Mouse (Mus musculus) hindbrain, postnatal 0 days (tissue): ENCODE results near the gene Nap1l1. TPM values are rescaled to one million over a fixed set of nuclear protein-coding genes. Genes with fewer than 3 reads are reported as not detected.

ENCODE experiments used
- ATAC-seq: fragments of 200-750 bp; cut with Nextera tagmentation; 2 replicates; pipeline ENCODE4 v1.8.0; 2017; ENCODE audit warnings: mild to moderate bottlenecking, moderate TSS enrichment, moderate library complexity
- DNase-seq: peaks from one replicate; pipeline ENCODE4 v3.0.0-alpha.2; 2015; ENCODE audit warnings: low spot score
- H3K27ac ChIP-seq: fragments of 300-500 bp; sonication (generic); 2 replicates; pipeline ENCODE4 v1.5.1; 2014; ENCODE audit warnings: mild to moderate bottlenecking
- H3K27me3 ChIP-seq: fragments of 300-500 bp; sonication (generic); 2 replicates; pipeline ENCODE4 v1.6.1; 2014; ENCODE audit warnings: low read length, mixed read lengths; ENCODE audit not compliant: insufficient read depth
- H3K36me3 ChIP-seq: fragments of 300-500 bp; sonication (generic); 2 replicates; pipeline ENCODE4 v1.6.1; 2014; ENCODE audit warnings: low read length, mixed read lengths; ENCODE audit not compliant: insufficient read depth
- H3K4me1 ChIP-seq: fragments of 300-500 bp; sonication (generic); 2 replicates; pipeline ENCODE4 v1.6.1; 2014; ENCODE audit warnings: antibody characterized with exemption, low read length, mixed read lengths; ENCODE audit not compliant: insufficient read depth
- H3K4me2 ChIP-seq: fragments of 300-500 bp; sonication (generic); 2 replicates; pipeline ENCODE4 v1.6.1; 2014; ENCODE audit warnings: low read depth, mild to moderate bottlenecking, low read length, moderate library complexity, mixed read lengths
- H3K4me3 ChIP-seq: fragments of 300-500 bp; sonication (generic); 2 replicates; pipeline ENCODE4 v1.5.1; 2014; ENCODE audit warnings: low read length
- H3K9ac ChIP-seq: fragments of 300-500 bp; sonication (generic); replicated peaks from 2 replicates; pipeline ENCODE4 v1.6.1; 2014; ENCODE audit warnings: mild to moderate bottlenecking, low read length, moderate library complexity, mixed read lengths
- H3K9me3 ChIP-seq: fragments of 300-500 bp; sonication (generic); 2 replicates; pipeline ENCODE4 v1.6.1; 2016; ENCODE audit warnings: low read length, mixed read lengths
- CTCF ChIP-seq: IDR thresholded peaks from 2 replicates; pipeline ENCODE4 v1.5.1; 2016; ENCODE audit warnings: antibody characterized with exemption, control low read depth, low read depth
- WGBS: fragments of 180-500 bp; shearing (Covaris S2); extraction: QIAGEN DNeasy Blood & Tissue Kit; methylation state at CpG from one replicate; pipeline ENCODE4 v1.1.7; 2014; 5-methylcytosine and 5-hydroxymethylcytosine counted together
- polyA plus RNA-seq: library from polyadenylated mRNA; unstranded; fragments of >200 nt; fragmentation: Nextera tagmentation; extraction: Ambion mirVana; gene quantifications from 2 replicates; pipeline ENCODE4 v1.2.1, GENCODE M21; 2015
- total RNA-seq: library from RNA; depleted of rRNA; stranded (reverse); fragments of >200 nt; gene quantifications from 2 replicates; pipeline ENCODE4 v1.2.3, GENCODE M21; 2014

The Nap1l1 gene
- total and polyA plus RNA-seq, 2 experiments from 2014 or later: 48.7 to 174 TPM

DNA sequence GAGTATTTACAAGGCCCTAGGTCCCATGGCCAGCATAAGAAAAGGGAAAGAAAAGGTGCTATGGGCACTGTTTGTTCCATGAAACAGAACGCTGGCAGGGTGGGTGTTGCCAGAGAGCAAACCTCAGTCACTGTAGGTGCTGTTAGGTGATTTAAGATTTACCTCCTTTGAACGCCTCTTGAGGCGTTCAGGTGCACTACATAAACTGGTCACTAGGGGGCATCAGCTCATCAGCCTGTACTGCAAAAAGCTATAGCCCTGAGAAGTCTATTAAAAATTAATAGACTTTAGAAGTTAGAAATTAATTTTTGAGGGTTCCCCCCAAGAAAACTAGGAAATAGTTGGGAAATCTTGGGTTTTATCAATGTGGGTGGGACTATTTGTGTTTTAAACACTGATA, 30.0 kb downstream of the Nap1l1 start:
- H3K4me1 ChIP-seq: no peaks in the 10 kb centered on the region
- no peak overlapping the region for H3K4me2 ChIP-seq
- peak; percentile 91 for TF ChIP-seq CTCF
- H3K27ac ChIP-seq: no peak overlapping the region
- H3K27me3 ChIP-seq: no peaks in the 10 kb centered on the region
- DNase-seq (peak; percentile 89), ATAC-seq (no peak)
- H3K9ac ChIP-seq: no peak overlapping the region
- H3K9me3 ChIP-seq: no peaks in the 10 kb centered on the region
- WGBS: 1% methylated on average over 3 of the region's 3 CpGs
- no peaks in the 10 kb centered on the region for H3K36me3 ChIP-seq
- H3K4me3 ChIP-seq: no peak overlapping the region

GRCm38 (mm10) chr10:111503716-111504115, 30.7 kb downstream of the Nap1l1 start:
- Histone ChIP-seq H3K4me1 (no peaks in the 10 kb centered on the region), H3K27me3 (no peaks in the 10 kb centered on the region), H3K4me2 (no peak overlapping the region), H3K36me3 (no peaks in the 10 kb centered on the region), H3K4me3 (no peak overlapping the region), H3K27ac (no peak overlapping the region), H3K9ac (no peak overlapping the region), H3K9me3 (no peaks in the 10 kb centered on the region)
- WGBS: 44% methylated on average over 10 of the region's 10 CpGs
- no peak for DNase-seq
- no peak for TF ChIP-seq CTCF
- ATAC-seq: no peak

DNA sequence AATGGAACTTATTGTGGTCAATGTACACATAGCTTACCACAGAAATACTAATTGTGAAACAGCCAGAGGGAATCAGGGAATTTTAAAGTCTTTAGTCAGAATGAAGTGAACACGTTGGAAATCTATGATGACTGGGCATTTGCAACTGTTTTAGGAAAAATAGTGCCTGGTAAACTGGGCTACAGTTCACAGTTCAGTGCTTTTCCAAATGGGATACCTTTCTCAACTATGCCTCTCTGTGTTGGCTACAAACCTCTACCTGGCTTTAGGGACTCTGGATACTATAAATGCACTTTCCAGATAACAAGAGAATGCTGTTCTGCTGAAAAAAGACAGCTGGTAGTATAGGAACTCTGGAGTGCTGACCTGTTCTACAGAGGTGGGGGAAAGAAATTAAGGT, 31.6 kb downstream of the Nap1l1 start:
- H3K9ac ChIP-seq: no peak overlapping the region
- H3K9me3 ChIP-seq: no peaks in the 10 kb centered on the region
- H3K4me3 ChIP-seq: no peak overlapping the region
- no peak for DNase-seq
- ATAC-seq: no peak
- H3K36me3 ChIP-seq: no peaks in the 10 kb centered on the region
- no peak for TF ChIP-seq CTCF
- no peaks in the 10 kb centered on the region for H3K4me1 ChIP-seq
- no peaks in the 10 kb centered on the region for H3K27me3 ChIP-seq
- 78% methylated on average over 1 of the region's 1 CpGs for WGBS
- H3K4me2 ChIP-seq: no peak overlapping the region
- H3K27ac ChIP-seq: no peak overlapping the region

DNA sequence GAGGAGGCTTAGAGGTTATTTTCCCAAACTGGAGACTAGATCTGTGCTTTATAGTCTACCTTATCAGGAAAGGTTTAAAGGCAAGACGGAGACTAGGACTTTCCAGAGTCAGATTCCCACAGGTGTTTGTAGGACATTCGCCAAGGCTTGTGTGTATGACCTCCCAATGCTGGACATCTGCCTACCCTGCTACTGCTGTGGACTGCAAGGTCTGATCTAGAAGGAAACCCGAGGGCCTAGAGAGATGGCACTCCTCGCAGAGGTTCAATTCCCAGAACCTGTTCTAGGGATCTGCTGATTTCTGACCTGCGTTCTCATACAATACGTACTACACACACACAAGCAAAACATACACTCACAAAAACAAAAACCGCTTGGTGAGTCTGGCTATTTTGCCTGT, 32.4 kb downstream of the Nap1l1 start:
- no peaks in the 10 kb centered on the region for H3K9me3 ChIP-seq
- no peaks in the 10 kb centered on the region for H3K36me3 ChIP-seq
- peak overlapping the region; percentile 83 for H3K4me2 ChIP-seq
- no peak for TF ChIP-seq CTCF
- H3K4me3 ChIP-seq: no peak overlapping the region
- no peaks in the 10 kb centered on the region for H3K4me1 ChIP-seq
- ATAC-seq: no peak
- no peak for DNase-seq
- WGBS: 50% methylated on average over 7 of the region's 7 CpGs
- H3K27me3 ChIP-seq: no peaks in the 10 kb centered on the region
- no peak overlapping the region for H3K9ac ChIP-seq
- no peak overlapping the region for H3K27ac ChIP-seq

DNA sequence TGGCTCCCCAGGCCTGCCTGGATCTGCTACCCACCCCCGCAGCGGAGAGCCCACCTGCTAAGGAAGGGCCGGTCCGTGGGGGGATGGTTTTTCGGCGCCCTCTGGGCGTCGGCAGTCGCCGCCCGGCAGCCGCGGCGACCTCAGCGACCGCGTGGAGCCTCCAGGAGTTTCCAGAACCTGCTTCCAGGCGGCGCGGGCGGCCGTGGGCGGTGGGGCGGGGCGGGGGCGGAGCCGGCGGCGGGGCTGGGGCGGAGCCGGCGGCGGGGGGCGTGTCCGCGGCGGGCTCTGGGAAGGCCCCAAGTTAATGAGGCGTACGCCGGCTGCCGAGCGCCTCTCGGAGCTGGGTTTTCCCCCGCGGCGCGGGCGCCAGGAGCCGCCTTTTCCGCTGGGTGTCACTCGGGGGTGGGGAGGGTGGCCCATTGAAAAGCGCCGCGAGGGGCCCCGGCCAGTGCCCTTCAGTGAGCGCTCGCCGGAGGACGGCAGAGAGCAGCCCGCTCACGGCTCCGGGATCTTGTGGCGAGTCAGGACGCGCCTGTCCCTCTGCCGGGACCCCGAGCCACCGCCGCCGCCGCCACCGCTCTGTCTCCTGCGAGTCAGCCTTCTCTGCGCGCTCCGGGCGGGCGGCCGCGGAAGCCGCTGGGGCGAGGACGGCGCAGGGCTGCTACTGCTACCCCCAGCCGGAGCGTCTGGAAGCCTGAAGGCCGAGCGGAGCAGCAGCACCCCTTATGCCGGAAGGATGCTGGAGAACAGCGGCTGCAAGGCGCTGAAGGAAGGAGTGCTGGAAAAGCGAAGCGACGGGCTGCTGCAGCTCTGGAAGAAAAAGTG, 33.3 kb downstream of the Nap1l1 start, which contains the start of gene Phlda1:
Gene Phlda1 (plus strand): TSS at position 186 of the 825 bp plus-strand sequence.
- Histone ChIP-seq H3K27me3 (no peaks in the 10 kb centered on the region), H3K9ac (peak within 1 kb of the TSS; percentile 87), H3K4me1 (no peaks in the 10 kb centered on the region), H3K9me3 (no peaks in the 10 kb centered on the region), H3K4me2 (peak within 1 kb of the TSS; percentile 83), H3K4me3 (peak within 1 kb of the TSS; percentile 78), H3K27ac (peak within 1 kb of the TSS; percentile 89), H3K36me3 (no peaks in the 10 kb centered on the region)
- DNase-seq: peak; percentile 93
- peak; percentile 41 for TF ChIP-seq CTCF
- peak; percentile 91 for ATAC-seq
- WGBS: under 1% methylated on average over 80 of the region's 94 CpGs

DNA sequence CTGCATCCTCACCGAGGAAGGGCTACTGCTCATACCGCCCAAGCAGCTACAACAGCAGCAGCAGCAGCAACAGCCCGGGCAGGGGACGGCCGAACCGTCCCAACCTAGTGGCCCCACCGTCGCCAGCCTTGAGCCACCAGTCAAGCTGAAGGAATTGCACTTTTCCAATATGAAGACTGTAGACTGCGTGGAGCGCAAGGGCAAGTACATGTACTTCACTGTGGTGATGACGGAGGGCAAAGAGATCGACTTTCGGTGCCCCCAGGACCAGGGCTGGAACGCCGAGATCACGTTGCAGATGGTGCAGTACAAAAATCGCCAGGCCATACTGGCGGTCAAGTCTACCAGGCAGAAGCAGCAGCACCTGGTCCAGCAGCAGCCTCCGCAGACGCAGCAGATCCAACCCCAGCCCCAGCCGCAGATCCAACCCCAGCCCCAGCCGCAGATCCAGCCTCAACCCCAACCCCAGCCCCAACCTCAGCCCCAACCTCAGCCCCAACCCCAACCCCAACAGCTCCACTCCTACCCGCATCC, 34.0 kb downstream of the Nap1l1 start:
- H3K4me1 ChIP-seq: no peaks in the 10 kb centered on the region
- TF ChIP-seq CTCF: no peak
- no peak for DNase-seq
- peak; percentile 50 for ATAC-seq
- H3K4me3 ChIP-seq: peak overlapping the region; percentile 78
- no peaks in the 10 kb centered on the region for H3K27me3 ChIP-seq
- H3K9ac ChIP-seq: peak overlapping the region; percentile 87
- WGBS: under 1% methylated on average over 23 of the region's 23 CpGs
- H3K27ac ChIP-seq: peak overlapping the region; percentile 89
- no peaks in the 10 kb centered on the region for H3K9me3 ChIP-seq
- H3K36me3 ChIP-seq: no peaks in the 10 kb centered on the region
- H3K4me2 ChIP-seq: peak overlapping the region; percentile 83
